Mouse (Mus musculus): Measurements from ENCODE around the gene Elf2. TPM values are rescaled to one million over a fixed set of nuclear protein-coding genes. Genes with fewer than 3 reads are reported as not detected.

Elf2 gene
- total and polyA plus RNA-seq, 3 experiments, result 38.0 to 53.3 (median 46.5) TPM

DNA sequence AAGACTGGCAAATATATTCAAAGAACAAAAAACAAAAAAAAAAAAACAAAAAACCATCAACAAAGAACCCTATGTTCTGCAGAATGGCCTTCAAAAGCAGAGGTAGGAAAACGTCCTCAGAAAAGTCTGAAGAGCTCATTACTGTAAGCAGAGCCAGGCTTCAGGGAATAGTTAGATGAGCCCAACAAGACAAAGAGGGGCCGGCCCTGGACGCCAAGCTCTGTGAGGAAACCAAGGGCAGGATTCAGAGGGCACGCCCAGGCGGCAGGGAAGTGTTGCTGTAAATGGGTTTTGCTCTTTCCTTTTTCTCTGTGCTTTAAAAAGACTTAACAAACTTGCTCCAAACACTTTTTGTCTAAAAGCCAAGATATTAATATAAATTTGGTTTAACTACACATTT lies 12.6 kb downstream of the Elf2 start:
- H3K4me1 ChIP-seq (ENCODE audit: control insufficient read depth in 1 of 2, insufficient read depth in 2 of 2, low read length in 2 of 2), result peaks cover 5 to 8% of the 10 kb centered on the region in 2 experiments; a peak in 3 of 4 replicates
- peaks cover 51% of the 10 kb centered on the region for H3K79me2 ChIP-seq (ENCODE audit: control insufficient read depth, insufficient read depth, low read length, poor library complexity)
- DNase-seq (ENCODE audit: low read depth, low spot score), result no peak
- H3K4me3 ChIP-seq (ENCODE audit: control insufficient read depth in 1 of 2, insufficient read depth in 1 of 2, low read depth in 2 of 2, low read length in 2 of 2), result no peak overlapping the region
- no peak overlapping the region for H3K27ac ChIP-seq (ENCODE audit: control insufficient read depth, low read depth, low read length)
- H3K27me3 ChIP-seq (ENCODE audit: control insufficient read depth in 1 of 2, insufficient read depth in 2 of 2, low read length in 2 of 2), result no peaks in the 10 kb centered on the region
- peaks cover 3 to 10% of the 10 kb centered on the region in 2 experiments; a peak in 2 of 4 replicates for H3K36me3 ChIP-seq (ENCODE audit: control insufficient read depth in 1 of 2, insufficient read depth in 2 of 2, low read length in 2 of 2)
- H3K9me3 ChIP-seq (replicated peaks; ENCODE audit: insufficient read depth, low read length), result no peaks in the 10 kb centered on the region
- no peak overlapping the region for H3K9ac ChIP-seq (ENCODE audit: control insufficient read depth, low read depth, low read length, poor library complexity, severe bottlenecking)
- TF ChIP-seq UBTF (IDR thresholded peaks at IDR 0.05; ENCODE audit: borderline replicate concordance, insufficient read depth, low read depth, low read length) (no peak), HCFC1 (IDR thresholded peaks at IDR 0.05; ENCODE audit: low read depth, low read length) (no peak), GATA1 (IDR thresholded peaks at IDR 0.05; ENCODE audit: low read depth, low read length) (no peak)

GRCm38 (mm10) chr3:51327429-51327797 lies 13.1 kb downstream of the Elf2 start:
- peak; percentile 57 for DNase-seq (ENCODE audit: low read depth, low spot score)
- peaks cover under 1 to 7% of the 10 kb centered on the region in 2 experiments; a peak in 2 of 4 replicates for H3K4me1 ChIP-seq (ENCODE audit: control insufficient read depth in 1 of 2, insufficient read depth in 2 of 2, low read length in 2 of 2)
- peaks cover 3 to 10% of the 10 kb centered on the region in 2 experiments; a peak in 2 of 4 replicates for H3K36me3 ChIP-seq (ENCODE audit: control insufficient read depth in 1 of 2, insufficient read depth in 2 of 2, low read length in 2 of 2)
- peaks cover 49% of the 10 kb centered on the region for H3K79me2 ChIP-seq (ENCODE audit: control insufficient read depth, insufficient read depth, low read length, poor library complexity)
- H3K4me3 ChIP-seq (ENCODE audit: control insufficient read depth in 1 of 2, insufficient read depth in 1 of 2, low read depth in 2 of 2, low read length in 2 of 2), result no peak overlapping the region
- TF ChIP-seq NELFE (IDR thresholded peaks at IDR 0.05; ENCODE audit: low read depth, low read length) (no peak), HCFC1 (IDR thresholded peaks at IDR 0.05; ENCODE audit: low read depth, low read length) (no peak), CTCF (IDR thresholded peaks at IDR 0.05 in 2 of 3, conservative IDR thresholded peaks at IDR 0.05 in 1 of 3; ENCODE audit: control insufficient read depth in 1 of 3, insufficient read depth in 1 of 3, low read depth in 2 of 3, low read length in 3 of 3, poor library complexity in 1 of 3, severe bottlenecking in 1 of 3) (peak in 2 of 3 experiments; percentile 11 to 24; a peak in 3 of 6 replicates), KAT2A (conservative IDR thresholded peaks at IDR 0.05; ENCODE audit: low read depth, low read length) (no peak)
- H3K9ac ChIP-seq (ENCODE audit: control insufficient read depth, low read depth, low read length, poor library complexity, severe bottlenecking), result no peak overlapping the region
- H3K27me3 ChIP-seq (ENCODE audit: control insufficient read depth in 1 of 2, insufficient read depth in 2 of 2, low read length in 2 of 2), result no peaks in the 10 kb centered on the region
- no peaks in the 10 kb centered on the region for H3K9me3 ChIP-seq (replicated peaks; ENCODE audit: insufficient read depth, low read length)
- H3K27ac ChIP-seq (ENCODE audit: control insufficient read depth, low read depth, low read length), result no peak overlapping the region

- Histone ChIP-seq H3K36me3 (ENCODE audit: control insufficient read depth in 1 of 2, insufficient read depth in 2 of 2, low read length in 2 of 2) (peaks cover 3 to 11% of the 10 kb centered on the region in 2 experiments; a peak in 2 of 4 replicates), H3K79me2 (ENCODE audit: control insufficient read depth, insufficient read depth, low read length, poor library complexity) (peaks cover 43% of the 10 kb centered on the region), H3K27ac (ENCODE audit: control insufficient read depth, low read depth, low read length) (no peak overlapping the region), H3K4me3 (ENCODE audit: control insufficient read depth in 1 of 2, insufficient read depth in 1 of 2, low read depth in 2 of 2, low read length in 2 of 2) (no peak overlapping the region), H3K9me3 (replicated peaks; ENCODE audit: insufficient read depth, low read length) (no peaks in the 10 kb centered on the region), H3K4me1 (ENCODE audit: control insufficient read depth in 1 of 2, insufficient read depth in 2 of 2, low read length in 2 of 2) (0 out of 4 replicates have a peak, but pooled peaks cover 0 to 3% of the 10 kb centered on the region in 2 experiments), H3K9ac (ENCODE audit: control insufficient read depth, low read depth, low read length, poor library complexity, severe bottlenecking) (no peak overlapping the region), H3K27me3 (ENCODE audit: control insufficient read depth in 1 of 2, insufficient read depth in 2 of 2, low read length in 2 of 2) (no peaks in the 10 kb centered on the region)
- no peak for TF ChIP-seq MAFK (IDR thresholded peaks at IDR 0.05; ENCODE audit: borderline replicate concordance, low read depth, low read length)
- TF ChIP-seq NRF1 (IDR thresholded peaks at IDR 0.05; ENCODE audit: insufficient read depth, low read depth, low read length, poor library complexity, severe bottlenecking), result no peak
- TF ChIP-seq NELFE (IDR thresholded peaks at IDR 0.05; ENCODE audit: low read depth, low read length), result no peak
- TF ChIP-seq CHD1 (IDR thresholded peaks at IDR 0.05; ENCODE audit: low read depth, low read length), result no peak
- no peak for TF ChIP-seq MYC (IDR thresholded peaks at IDR 0.05; ENCODE audit: low read depth, low read length)
- TF ChIP-seq GATA1 (IDR thresholded peaks at IDR 0.05; ENCODE audit: low read depth, low read length), result no peak
- no peak for TF ChIP-seq POLR2A (IDR thresholded peaks at IDR 0.05; ENCODE audit: control insufficient read depth in 1 of 2, insufficient read depth in 1 of 2, low read depth in 1 of 2, low read length in 2 of 2, poor library complexity in 1 of 2)
- no peak for TF ChIP-seq ETS1 (IDR thresholded peaks at IDR 0.05; ENCODE audit: low read depth, low read length)
- no peak for TF ChIP-seq TBP (IDR thresholded peaks at IDR 0.05; ENCODE audit: low read depth, low read length)
- no peak for TF ChIP-seq MAZ (IDR thresholded peaks at IDR 0.05; ENCODE audit: low read depth, low read length)
- no peak for TF ChIP-seq USF2 (IDR thresholded peaks at IDR 0.05; ENCODE audit: borderline replicate concordance in 1 of 2, insufficient read depth in 1 of 2, low read depth in 1 of 2, low read length in 2 of 2)
- TF ChIP-seq HCFC1 (IDR thresholded peaks at IDR 0.05; ENCODE audit: low read depth, low read length), result no peak
- no peak for TF ChIP-seq USF1 (IDR thresholded peaks at IDR 0.05; ENCODE audit: low read depth, low read length)
- TF ChIP-seq CTCF (IDR thresholded peaks at IDR 0.05 in 2 of 3, conservative IDR thresholded peaks at IDR 0.05 in 1 of 3; ENCODE audit: control insufficient read depth in 1 of 3, insufficient read depth in 1 of 3, low read depth in 2 of 3, low read length in 3 of 3, poor library complexity in 1 of 3, severe bottlenecking in 1 of 3), result no peak
- TF ChIP-seq TAL1 (IDR thresholded peaks at IDR 0.05; ENCODE audit: low read length), result no peak
- peak; percentile 30 for DNase-seq (ENCODE audit: low read depth, low spot score)
Observed at GRCm38 (mm10) chr3:51326664-51327428, 13.6 kb downstream of the Elf2 start.
